15 mouse cellular contexts compared by ENCODE assay signal in the genomic region with DNA sequence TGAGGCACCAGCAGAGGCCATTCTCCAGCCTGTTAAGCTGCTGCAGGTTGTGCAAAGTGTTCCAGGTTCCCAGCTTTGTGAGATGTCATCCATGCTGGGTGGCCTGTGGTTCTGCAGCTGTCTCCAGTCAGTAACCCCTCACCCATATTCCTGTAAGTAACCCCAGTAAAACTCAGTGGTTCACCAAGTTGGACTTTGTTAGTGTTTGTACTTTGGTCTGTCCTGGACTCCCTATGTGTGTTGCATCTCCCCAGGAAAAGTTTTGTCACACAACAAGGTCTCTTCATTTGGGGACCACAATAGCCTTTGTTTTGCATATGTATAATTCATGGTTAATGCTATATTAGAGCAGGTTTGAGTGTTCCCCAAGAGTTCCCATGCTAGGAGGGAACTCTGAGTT. TPM values are rescaled to one million over a fixed set of nuclear protein-coding genes. Genes with fewer than 3 reads are reported as not detected.
"Had no signal": no experiment of that assay in that cellular context is flagged by ENCODE, and none has a peak within 500 bp of the region (broad histone marks: within the 10 kb centered on the region; RNA-seq: fewer than 3 reads in every experiment).

No protein-coding gene starts in this region.

- H3K9me3 ChIP-seq: limb, embryonic 10.5 days; limb, embryonic 13.5 days; liver, embryonic 12.5 days; liver, embryonic 15.5 days had no signal

- H3K9ac ChIP-seq: limb, embryonic 13.5 days; liver, embryonic 12.5 days; liver, embryonic 15.5 days had no signal

- H3K4me3 ChIP-seq: limb, embryonic 10.5 days; limb, embryonic 13.5 days; liver, embryonic 12.5 days; liver, embryonic 15.5 days had no signal

- H3K4me2 ChIP-seq: limb, embryonic 13.5 days; liver, embryonic 12.5 days; liver, embryonic 15.5 days; midbrain, embryonic 11.5 days had no signal

- ATAC-seq: liver, embryonic 12.5 days had no signal

- DNase-seq: kidney, postnatal 4 days; lung, adult 2 months; lung, postnatal 14 days; lung, postnatal 4 days; midbrain, embryonic 14.5 days; spleen, adult 18-20 months; thymus, adult 18-20 months; thymus, postnatal 36 days had no signal

- H3K27me3 ChIP-seq: limb, embryonic 13.5 days; liver, embryonic 12.5 days; liver, embryonic 15.5 days had no signal

- H3K27ac ChIP-seq: kidney, postnatal 0 days; limb, embryonic 10.5 days; limb, embryonic 13.5 days; liver, embryonic 12.5 days; liver, embryonic 15.5 days had no signal

RNA-seq across cellular contexts. Expression of gene Dnah6, which starts 30.9 kb away (rescaled TPM):
- total RNA-seq: megakaryocyte-erythroid progenitor cell, adult 5-6 weeks had no signal
